Mouse (Mus musculus) cerebellum, adult 2 months (tissue): ENCODE measurements around the gene Limd1. TPM values are rescaled to one million over a fixed set of nuclear protein-coding genes. Genes with fewer than 3 reads are reported as not detected.

Source experiments
- DNase-seq, 2 experiments: peaks; one replicate each; pipeline ENCODE4 v3.0.0; 2021
- H3K27ac ChIP-seq: fragments of 200-500 bp; 2 replicates; pipeline ENCODE4 v1.5.1; 2012; ENCODE audit warnings: low read length, control low read depth, inconsistent platforms; ENCODE audit not compliant: insufficient read depth
- H3K27me3 ChIP-seq: fragments of 200-500 bp; 2 replicates; pipeline ENCODE4 v1.6.1; 2012; ENCODE audit warnings: inconsistent platforms, mild to moderate bottlenecking, low read length, moderate library complexity; ENCODE audit not compliant: control insufficient read depth, insufficient read depth
- H3K4me1 ChIP-seq: fragments of 200-500 bp; 2 replicates; pipeline ENCODE4 v1.6.1; 2011; ENCODE audit warnings: low read length; ENCODE audit not compliant: control insufficient read depth, insufficient read depth
- H3K4me3 ChIP-seq: fragments of 200-500 bp; replicated peaks from 2 replicates; pipeline ENCODE3; 2011; ENCODE audit warnings: mild to moderate bottlenecking, low read depth, low read length, control low read depth; ENCODE audit not compliant: insufficient read depth
- CTCF ChIP-seq: fragments of 200-500 bp; IDR thresholded peaks from 2 replicates; pipeline ENCODE4 v1.5.1; 2011; ENCODE audit warnings: low read depth, mild to moderate bottlenecking, control low read depth, low read length, moderate library complexity, borderline replicate concordance; ENCODE audit not compliant: insufficient read depth
- POLR2A ChIP-seq: fragments of 200-500 bp; IDR thresholded peaks from 2 replicates; pipeline ENCODE4 v1.6.1; 2011; ENCODE audit warnings: low read length, control low read depth, borderline replicate concordance; ENCODE audit not compliant: insufficient read depth
- WGBS: fragments of 180-500 bp; shearing (Covaris S2); methylation state at CpG from one replicate; pipeline ENCODE4 v1.1.7; 2018; 5-methylcytosine and 5-hydroxymethylcytosine counted together
- polyA plus RNA-seq: library from polyadenylated mRNA; depleted of rRNA; stranded (reverse); fragments of >200 nt; gene quantifications from 2 replicates; pipeline ENCODE4 v1.2.3, GENCODE M21; 2012

Gene Limd1
- polyA plus RNA-seq, 1 experiment = 6.5 TPM

GRCm38 (mm10) chr9:123451772-123452171 is 26.7 kb upstream of the Limd1 start:
- TF ChIP-seq POLR2A (no peak), CTCF (no peak)
- H3K4me3 ChIP-seq = no peak overlapping the region
- no peaks in the 10 kb centered on the region for H3K27me3 ChIP-seq
- DNase-seq = no peak
- 0 out of 2 replicates have a peak, but pooled peaks cover 1% of the 10 kb centered on the region for H3K4me1 ChIP-seq
- no peak overlapping the region for H3K27ac ChIP-seq
- WGBS = 86% methylated on average over 3 of the region's 3 CpGs

- no peak for TF ChIP-seq CTCF
- TF ChIP-seq POLR2A = no peak
- H3K27me3 ChIP-seq = peaks cover 1% of the 10 kb centered on the region; the same call in 1 of the 2 replicates
- H3K4me1 ChIP-seq = peaks cover 14% of the 10 kb centered on the region
- no peak overlapping the region for H3K4me3 ChIP-seq
- peak in 1 of 2 experiments; percentile 19 for DNase-seq
- 48% methylated on average over 9 of the region's 9 CpGs for WGBS
- H3K27ac ChIP-seq = no peak overlapping the region
Observed at GRCm38 (mm10) chr9:123456634-123457602, 21.6 kb upstream of the Limd1 start.

GRCm38 (mm10) chr9:123457603-123458002 is 20.9 kb upstream of the Limd1 start:
- no peak overlapping the region for H3K27ac ChIP-seq
- H3K4me1 ChIP-seq = peaks cover 14% of the 10 kb centered on the region
- TF ChIP-seq POLR2A (no peak), CTCF (peak; percentile 71)
- H3K27me3 ChIP-seq = peaks cover 1% of the 10 kb centered on the region; the same call in 1 of the 2 replicates
- 33% methylated on average over 2 of the region's 2 CpGs for WGBS
- peak; percentile 58 to 62 for DNase-seq
- H3K4me3 ChIP-seq = no peak overlapping the region

GRCm38 (mm10) chr9:123467141-123467620 is 11.3 kb upstream of the Limd1 start:
- peak in 1 of 2 experiments; percentile 37 for DNase-seq
- no peak overlapping the region for H3K27ac ChIP-seq
- 30% methylated on average over 4 of the region's 4 CpGs for WGBS
- no peak overlapping the region for H3K4me3 ChIP-seq
- H3K4me1 ChIP-seq = no peaks in the 10 kb centered on the region
- TF ChIP-seq POLR2A (no peak), CTCF (no peak)
- no peaks in the 10 kb centered on the region for H3K27me3 ChIP-seq

- 82% methylated on average over 5 of the region's 5 CpGs for WGBS
- H3K4me3 ChIP-seq = no peak overlapping the region
- H3K27ac ChIP-seq = no peak overlapping the region
- TF ChIP-seq POLR2A = no peak
- TF ChIP-seq CTCF = no peak
- H3K4me1 ChIP-seq = no peaks in the 10 kb centered on the region; the same call in 1 of the 2 replicates
- no peak for DNase-seq
- H3K27me3 ChIP-seq = no peaks in the 10 kb centered on the region
Observed at GRCm38 (mm10) chr9:123468406-123469085, 10.0 kb upstream of the Limd1 start.

GRCm38 (mm10) chr9:123469087-123469486 is 9.4 kb upstream of the Limd1 start:
- no peak overlapping the region for H3K27ac ChIP-seq
- H3K27me3 ChIP-seq = no peaks in the 10 kb centered on the region
- TF ChIP-seq CTCF (no peak), POLR2A (no peak)
- no peaks in the 10 kb centered on the region; the same call in 1 of the 2 replicates for H3K4me1 ChIP-seq
- H3K4me3 ChIP-seq = no peak overlapping the region
- DNase-seq = no peak

GRCm38 (mm10) chr9:123473377-123473776 is 5.1 kb upstream of the Limd1 start:
- H3K4me1 ChIP-seq = no peaks in the 10 kb centered on the region; the same call in 1 of the 2 replicates
- TF ChIP-seq POLR2A = no peak
- TF ChIP-seq CTCF = no peak
- H3K4me3 ChIP-seq = no peak overlapping the region
- H3K27ac ChIP-seq = no peak overlapping the region
- H3K27me3 ChIP-seq = no peaks in the 10 kb centered on the region
- no peak for DNase-seq
